Mouse (Mus musculus) kidney, postnatal 0 days (tissue): Measurements from ENCODE around the gene Pkp1. TPM values are rescaled to one million over a fixed set of nuclear protein-coding genes. Genes with fewer than 3 reads are reported as not detected.

ENCODE experiments used
- ATAC-seq: fragments of 200-750 bp; cut with Nextera tagmentation; replicated peaks from 2 replicates; pipeline ENCODE4 v1.8.0; 2017; ENCODE audit warnings: low read depth, moderate number of reproducible peaks, moderate TSS enrichment, moderate library complexity; ENCODE audit not compliant: low FRiP score
- DNase-seq: peaks from one replicate; pipeline ENCODE4 v3.0.0-alpha.2; 2016; ENCODE audit warnings: low spot score
- H3K27ac ChIP-seq: fragments of 300-500 bp; sonication (generic); 2 replicates; pipeline ENCODE4 v1.5.1; 2014; ENCODE audit warnings: mild to moderate bottlenecking
- H3K27me3 ChIP-seq: fragments of 300-500 bp; sonication (generic); 2 replicates; pipeline ENCODE4 v1.6.1; 2014; ENCODE audit warnings: low read length, mixed read lengths; ENCODE audit not compliant: insufficient read depth
- H3K36me3 ChIP-seq: fragments of 300-500 bp; sonication (generic); 2 replicates; pipeline ENCODE4 v1.6.1; 2014; ENCODE audit warnings: low read length, mixed read lengths; ENCODE audit not compliant: insufficient read depth
- H3K4me1 ChIP-seq: fragments of 300-500 bp; sonication (generic); replicated peaks from 2 replicates; pipeline ENCODE4 v1.6.1; 2014; ENCODE audit warnings: antibody characterized with exemption, low read length, mixed read lengths; ENCODE audit not compliant: insufficient read depth
- H3K4me2 ChIP-seq: fragments of 300-500 bp; sonication (generic); 2 replicates; pipeline ENCODE4 v1.6.1; 2014; ENCODE audit warnings: mild to moderate bottlenecking, low read length, moderate library complexity, mixed read lengths
- H3K4me3 ChIP-seq: fragments of 300-500 bp; sonication (generic); replicated peaks from 2 replicates; pipeline ENCODE4 v1.5.1; 2014; ENCODE audit warnings: low read depth, low read length
- H3K9ac ChIP-seq: fragments of 300-500 bp; sonication (generic); 2 replicates; pipeline ENCODE4 v1.6.1; 2014; ENCODE audit warnings: low read depth, low read length
- H3K9me3 ChIP-seq: fragments of 300-500 bp; sonication (generic); replicated peaks from 2 replicates; pipeline ENCODE4 v1.6.1; 2016; ENCODE audit warnings: low read length, inconsistent platforms, mixed read lengths
- CTCF ChIP-seq: IDR thresholded peaks from 2 replicates; pipeline ENCODE4 v1.5.1; 2016; ENCODE audit warnings: antibody characterized with exemption, low read depth, mild to moderate bottlenecking, moderate library complexity
- WGBS: fragments of 180-500 bp; shearing (Covaris S2); extraction: QIAGEN DNeasy Blood & Tissue Kit; methylation state at CpG from one replicate; pipeline ENCODE4 v1.1.7; 2014; 5-methylcytosine and 5-hydroxymethylcytosine counted together
- polyA plus RNA-seq: library from polyadenylated mRNA; unstranded; fragments of >200 nt; fragmentation: Nextera tagmentation; extraction: Ambion mirVana; gene quantifications from 2 replicates; pipeline ENCODE4 v1.2.1, GENCODE M21; 2015

Pkp1 gene
- polyA plus RNA-seq, 1 experiment from 2014 or later: 0.22 TPM

GRCm38 (mm10) chr1:135856070-135856469 lies 62.9 kb downstream of the Pkp1 start:
- Histone ChIP-seq H3K36me3 (no peaks in the 10 kb centered on the region), H3K4me1 (no peaks in the 10 kb centered on the region), H3K9ac (no peak overlapping the region), H3K9me3 (no peaks in the 10 kb centered on the region), H3K27me3 (no peaks in the 10 kb centered on the region), H3K4me3 (no peak overlapping the region), H3K27ac (no peak overlapping the region), H3K4me2 (no peak overlapping the region)
- WGBS: 53% methylated on average over 4 of the region's 4 CpGs
- ATAC-seq (no peak), DNase-seq (no peak)
- no peak for TF ChIP-seq CTCF

- Histone ChIP-seq H3K4me2 (no peak overlapping the region), H3K36me3 (no peaks in the 10 kb centered on the region), H3K4me3 (no peak overlapping the region), H3K27me3 (no peaks in the 10 kb centered on the region), H3K9me3 (no peaks in the 10 kb centered on the region), H3K4me1 (no peaks in the 10 kb centered on the region), H3K27ac (no peak overlapping the region), H3K9ac (no peak overlapping the region)
- ATAC-seq (no peak), DNase-seq (no peak)
- WGBS: 96% methylated on average over 1 of the region's 1 CpGs
- no peak for TF ChIP-seq CTCF
Observed at GRCm38 (mm10) chr1:135855344-135855687, 63.7 kb downstream of the Pkp1 start.

- Histone ChIP-seq H3K4me1 (no peaks in the 10 kb centered on the region), H3K27ac (no peak overlapping the region), H3K9me3 (no peaks in the 10 kb centered on the region), H3K9ac (no peak overlapping the region), H3K36me3 (no peaks in the 10 kb centered on the region), H3K4me2 (no peak overlapping the region), H3K4me3 (no peak overlapping the region), H3K27me3 (no peaks in the 10 kb centered on the region)
- DNase-seq (no peak), ATAC-seq (no peak)
- no peak for TF ChIP-seq CTCF
- WGBS: 86% methylated on average over 6 of the region's 6 CpGs
Observed at GRCm38 (mm10) chr1:135854591-135855343, 64.2 kb downstream of the Pkp1 start.

- Histone ChIP-seq H3K4me3 (no peak overlapping the region), H3K27ac (no peak overlapping the region), H3K4me1 (no peaks in the 10 kb centered on the region), H3K4me2 (no peak overlapping the region), H3K9me3 (no peaks in the 10 kb centered on the region), H3K27me3 (no peaks in the 10 kb centered on the region), H3K36me3 (no peaks in the 10 kb centered on the region), H3K9ac (no peak overlapping the region)
- DNase-seq (no peak), ATAC-seq (no peak)
- 80% methylated on average over 4 of the region's 4 CpGs for WGBS
- no peak for TF ChIP-seq CTCF
Observed at GRCm38 (mm10) chr1:135853200-135853599, 65.8 kb downstream of the Pkp1 start.

- Histone ChIP-seq H3K4me3 (no peak overlapping the region), H3K27me3 (no peaks in the 10 kb centered on the region), H3K4me2 (no peak overlapping the region), H3K27ac (no peak overlapping the region), H3K9me3 (no peaks in the 10 kb centered on the region), H3K36me3 (no peaks in the 10 kb centered on the region), H3K4me1 (no peaks in the 10 kb centered on the region), H3K9ac (no peak overlapping the region)
- ATAC-seq: no peak
- DNase-seq: no peak
- TF ChIP-seq CTCF: no peak
- WGBS: 58% methylated on average over 13 of the region's 13 CpGs
Observed at GRCm38 (mm10) chr1:135852044-135852756, 66.8 kb downstream of the Pkp1 start.

GRCm38 (mm10) chr1:135850722-135851512 lies 68.1 kb downstream of the Pkp1 start:
- ATAC-seq (no peak), DNase-seq (peak; percentile 54)
- Histone ChIP-seq H3K36me3 (no peaks in the 10 kb centered on the region), H3K27me3 (no peaks in the 10 kb centered on the region), H3K27ac (no peak overlapping the region), H3K4me2 (no peak overlapping the region), H3K9me3 (no peaks in the 10 kb centered on the region), H3K4me1 (no peaks in the 10 kb centered on the region), H3K9ac (no peak overlapping the region), H3K4me3 (no peak overlapping the region)
- peak; percentile 70 for TF ChIP-seq CTCF
- 72% methylated on average over 12 of the region's 12 CpGs for WGBS
